Mouse (Mus musculus): ENCODE measurements around the gene Lats2. TPM values are rescaled to one million over a fixed set of nuclear protein-coding genes. Genes with fewer than 3 reads are reported as not detected.
A peak's percentile ranks its signal among the peaks of the same experiment; 100 is the strongest.

Gene Lats2
- total RNA-seq, 1 experiment from 2014 or later: 9.0 TPM

GRCm38 (mm10) chr14:57744547-57744946 is 13.6 kb downstream of the Lats2 start:
- no peak for ATAC-seq (replicated peaks; ENCODE audit: low read depth, poor library complexity, severe bottlenecking)

- 0 out of 2 replicates have a peak, but pooled peaks have one; percentile 26 for ATAC-seq (replicated peaks; ENCODE audit: low read depth, poor library complexity, severe bottlenecking)
These were observed 17.5 kb downstream of the Lats2 start for GRCm38 (mm10) chr14:57740651-57741050.

- ATAC-seq (replicated peaks; ENCODE audit: low read depth, poor library complexity, severe bottlenecking): no peak
These were observed 21.1 kb downstream of the Lats2 start for GRCm38 (mm10) chr14:57737089-57737488.

- no peak for ATAC-seq (replicated peaks; ENCODE audit: low read depth, poor library complexity, severe bottlenecking)
These were observed 22.0 kb downstream of the Lats2 start for GRCm38 (mm10) chr14:57736141-57736540.

- ATAC-seq (replicated peaks; ENCODE audit: low read depth, poor library complexity, severe bottlenecking): no peak
These were observed 25.4 kb downstream of the Lats2 start for GRCm38 (mm10) chr14:57732668-57733293.

GRCm38 (mm10) chr14:57730527-57730926 is 27.7 kb downstream of the Lats2 start:
- peak; percentile 17; the same call in 1 of the 2 replicates for ATAC-seq (replicated peaks; ENCODE audit: low read depth, poor library complexity, severe bottlenecking)

- peak; percentile 93 for ATAC-seq (replicated peaks; ENCODE audit: low read depth, poor library complexity, severe bottlenecking)
These were observed 28.2 kb downstream of the Lats2 start for GRCm38 (mm10) chr14:57729975-57730499.

GRCm38 (mm10) chr14:57729364-57729763 is 28.8 kb downstream of the Lats2 start:
- ATAC-seq (replicated peaks; ENCODE audit: low read depth, poor library complexity, severe bottlenecking): peak; percentile 26

GRCm38 (mm10) chr14:57726172-57726571 is 32.0 kb downstream of the Lats2 start:
- ATAC-seq (replicated peaks; ENCODE audit: low read depth, poor library complexity, severe bottlenecking): no peak

- ATAC-seq (replicated peaks; ENCODE audit: low read depth, poor library complexity, severe bottlenecking): no peak
These were observed 33.7 kb downstream of the Lats2 start for GRCm38 (mm10) chr14:57724473-57724872.

- ATAC-seq (replicated peaks; ENCODE audit: low read depth, poor library complexity, severe bottlenecking): no peak; the same call in 1 of the 2 replicates
These were observed 39.9 kb downstream of the Lats2 start for GRCm38 (mm10) chr14:57718245-57718644.

GRCm38 (mm10) chr14:57716601-57717245 is 41.5 kb downstream of the Lats2 start:
- no peak for ATAC-seq (replicated peaks; ENCODE audit: low read depth, poor library complexity, severe bottlenecking)

- peak; percentile 89 for ATAC-seq (replicated peaks; ENCODE audit: low read depth, poor library complexity, severe bottlenecking)
These were observed 45.3 kb downstream of the Lats2 start for GRCm38 (mm10) chr14:57712884-57713283.

- no peak for ATAC-seq (replicated peaks; ENCODE audit: low read depth, poor library complexity, severe bottlenecking)
These were observed 47.1 kb downstream of the Lats2 start for GRCm38 (mm10) chr14:57711059-57711458.

GRCm38 (mm10) chr14:57709171-57709570 is 49.0 kb downstream of the Lats2 start:
- ATAC-seq (replicated peaks; ENCODE audit: low read depth, poor library complexity, severe bottlenecking): no peak

- ATAC-seq (replicated peaks; ENCODE audit: low read depth, poor library complexity, severe bottlenecking): no peak
These were observed 49.6 kb downstream of the Lats2 start for GRCm38 (mm10) chr14:57708580-57708979.

GRCm38 (mm10) chr14:57707100-57707893 is 50.9 kb downstream of the Lats2 start:
- no peak for ATAC-seq (replicated peaks; ENCODE audit: low read depth, poor library complexity, severe bottlenecking)

- no peak for ATAC-seq (replicated peaks; ENCODE audit: low read depth, poor library complexity, severe bottlenecking)
These were observed 51.5 kb downstream of the Lats2 start for GRCm38 (mm10) chr14:57706760-57707099.

GRCm38 (mm10) chr14:57705759-57706158 is 52.4 kb downstream of the Lats2 start:
- ATAC-seq (replicated peaks; ENCODE audit: low read depth, poor library complexity, severe bottlenecking): no peak

GRCm38 (mm10) chr14:57705075-57705474 is 53.1 kb downstream of the Lats2 start:
- ATAC-seq (replicated peaks; ENCODE audit: low read depth, poor library complexity, severe bottlenecking): no peak

Data from common myeloid progenitor, adult 5-6 weeks (primary cell).